Mouse (Mus musculus): Measurements from ENCODE around the gene Rpusd4. TPM values are rescaled to one million over a fixed set of nuclear protein-coding genes. Genes with fewer than 3 reads are reported as not detected.
A peak's percentile ranks its signal among the peaks of the same experiment; 100 is the strongest.

The Rpusd4 gene
- polyA plus RNA-seq, 1 experiment from 2014 or later: 36.2 TPM

GRCm38 (mm10) chr9:35282851-35283200 lies 15.2 kb downstream of the Rpusd4 start:
- H3K36me3 ChIP-seq (ENCODE audit: control insufficient read depth, insufficient read depth, low read length): no peaks in the 10 kb centered on the region
- H3K27me3 ChIP-seq (replicated peaks; ENCODE audit: control insufficient read depth, insufficient read depth, low read length): no peaks in the 10 kb centered on the region
- no peaks in the 10 kb centered on the region for H3K4me1 ChIP-seq (ENCODE audit: control insufficient read depth, insufficient read depth, low read length)
- H3K4me3 ChIP-seq (ENCODE audit: low read length): no peak overlapping the region
- no peak overlapping the region for H3K9ac ChIP-seq (ENCODE audit: low read depth, low read length)
- no peak overlapping the region for H3K27ac ChIP-seq (ENCODE audit: low read length)
- no peak overlapping the region for H3K4me2 ChIP-seq (ENCODE audit: low read depth, low read length)
- whole genome bisulfite sequencing: 62% methylated on average over 5 of the region's 5 CpGs
- no peaks in the 10 kb centered on the region for H3K9me3 ChIP-seq (ENCODE audit: control insufficient read depth, low read length)
- 0 out of 2 replicates have a peak, but pooled peaks have one; percentile 18 for ATAC-seq

DNA sequence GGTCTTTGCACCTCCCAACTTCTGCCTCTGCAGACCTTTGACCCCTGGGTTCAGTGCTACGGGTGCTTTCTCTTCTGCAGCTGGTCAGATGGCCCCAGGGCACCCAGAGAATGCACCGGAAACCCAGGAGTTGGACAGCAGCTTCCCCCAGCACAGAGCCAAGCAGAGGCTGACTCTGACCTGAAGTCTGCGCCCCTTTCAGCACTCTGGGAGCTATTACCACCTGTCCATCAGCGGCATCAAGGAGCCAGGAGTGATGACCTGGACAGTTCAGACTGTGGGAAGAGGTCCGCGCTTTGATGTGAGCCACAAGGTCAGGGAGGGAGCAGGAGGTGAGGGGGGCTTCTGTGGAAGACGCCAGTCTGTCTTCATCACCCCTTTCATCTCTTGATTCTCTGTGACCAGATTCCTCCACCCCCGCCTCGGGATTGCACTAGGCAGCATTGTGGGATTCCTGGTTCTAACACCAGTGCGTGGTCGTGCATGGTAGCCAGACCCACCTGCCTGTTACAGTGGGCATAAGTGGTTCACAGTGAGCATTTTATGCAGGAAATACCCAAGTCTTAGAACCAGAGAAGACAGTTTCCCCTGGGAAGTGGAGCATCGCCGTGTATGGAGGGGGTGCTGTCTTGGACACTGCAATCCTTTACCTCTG lies 15.9 kb downstream of the Rpusd4 start:
- Histone ChIP-seq H3K4me2 (ENCODE audit: low read depth, low read length) (no peak overlapping the region), H3K9me3 (ENCODE audit: control insufficient read depth, low read length) (no peaks in the 10 kb centered on the region), H3K36me3 (ENCODE audit: control insufficient read depth, insufficient read depth, low read length) (no peaks in the 10 kb centered on the region), H3K4me1 (ENCODE audit: control insufficient read depth, insufficient read depth, low read length) (no peaks in the 10 kb centered on the region), H3K9ac (ENCODE audit: low read depth, low read length) (no peak overlapping the region), H3K4me3 (ENCODE audit: low read length) (no peak overlapping the region), H3K27me3 (replicated peaks; ENCODE audit: control insufficient read depth, insufficient read depth, low read length) (no peaks in the 10 kb centered on the region), H3K27ac (ENCODE audit: low read length) (no peak overlapping the region)
- 0 out of 2 replicates have a peak, but pooled peaks have one; percentile 24 for ATAC-seq
- WGBS: 74% methylated on average over 13 of the region's 13 CpGs

- no peak overlapping the region for H3K27ac ChIP-seq (ENCODE audit: low read length)
- H3K4me3 ChIP-seq (ENCODE audit: low read length): no peak overlapping the region
- WGBS: 77% methylated on average over 4 of the region's 4 CpGs
- H3K36me3 ChIP-seq (ENCODE audit: control insufficient read depth, insufficient read depth, low read length): no peaks in the 10 kb centered on the region
- no peak overlapping the region for H3K9ac ChIP-seq (ENCODE audit: low read depth, low read length)
- no peak overlapping the region for H3K4me2 ChIP-seq (ENCODE audit: low read depth, low read length)
- ATAC-seq: no peak
- no peaks in the 10 kb centered on the region for H3K9me3 ChIP-seq (ENCODE audit: control insufficient read depth, low read length)
- H3K4me1 ChIP-seq (ENCODE audit: control insufficient read depth, insufficient read depth, low read length): no peaks in the 10 kb centered on the region; the same call in 1 of the 2 replicates
- H3K27me3 ChIP-seq (replicated peaks; ENCODE audit: control insufficient read depth, insufficient read depth, low read length): no peaks in the 10 kb centered on the region
Observed at GRCm38 (mm10) chr9:35284351-35284750, 16.7 kb downstream of the Rpusd4 start.

DNA sequence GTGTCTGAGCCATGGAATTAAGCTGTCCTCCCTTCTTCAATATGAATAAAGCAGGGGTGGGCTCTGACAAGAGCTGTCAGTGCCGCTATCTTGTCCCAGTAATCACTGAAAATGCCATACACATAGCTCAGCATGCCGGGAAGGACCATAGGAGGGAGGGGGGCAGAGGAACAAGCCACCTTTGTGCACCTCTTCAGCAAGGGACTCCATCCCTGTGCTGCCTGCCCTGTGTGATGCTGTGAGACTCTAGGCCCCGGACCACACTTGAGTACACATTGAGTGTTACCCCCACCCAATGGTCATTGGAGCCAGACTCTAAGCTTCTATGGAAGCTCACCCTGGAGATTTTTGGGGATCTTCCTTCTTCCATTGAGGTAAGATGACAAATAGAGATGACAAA lies 18.7 kb downstream of the Rpusd4 start:
- H3K27ac ChIP-seq (ENCODE audit: low read length): no peak overlapping the region
- peaks cover 6% of the 10 kb centered on the region; the same call in 1 of the 2 replicates for H3K4me1 ChIP-seq (ENCODE audit: control insufficient read depth, insufficient read depth, low read length)
- no peaks in the 10 kb centered on the region for H3K9me3 ChIP-seq (ENCODE audit: control insufficient read depth, low read length)
- no peaks in the 10 kb centered on the region for H3K27me3 ChIP-seq (replicated peaks; ENCODE audit: control insufficient read depth, insufficient read depth, low read length)
- no peak overlapping the region for H3K4me2 ChIP-seq (ENCODE audit: low read depth, low read length)
- no peak for ATAC-seq
- H3K4me3 ChIP-seq (ENCODE audit: low read length): no peak overlapping the region
- no peaks in the 10 kb centered on the region for H3K36me3 ChIP-seq (ENCODE audit: control insufficient read depth, insufficient read depth, low read length)
- H3K9ac ChIP-seq (ENCODE audit: low read depth, low read length): no peak overlapping the region
- 90% methylated on average over 3 of the region's 3 CpGs for WGBS

GRCm38 (mm10) chr9:35289992-35290391 lies 22.3 kb downstream of the Rpusd4 start:
- Histone ChIP-seq H3K4me2 (ENCODE audit: low read depth, low read length) (peak overlapping the region; percentile 20; the same call in 1 of the 2 replicates), H3K27ac (ENCODE audit: low read length) (0 out of 2 replicates have a peak overlapping the region, but pooled peaks have one; percentile 35), H3K36me3 (ENCODE audit: control insufficient read depth, insufficient read depth, low read length) (no peaks in the 10 kb centered on the region), H3K4me3 (ENCODE audit: low read length) (no peak overlapping the region), H3K9ac (ENCODE audit: low read depth, low read length) (no peak overlapping the region), H3K4me1 (ENCODE audit: control insufficient read depth, insufficient read depth, low read length) (peaks cover 6% of the 10 kb centered on the region; the same call in 1 of the 2 replicates), H3K27me3 (replicated peaks; ENCODE audit: control insufficient read depth, insufficient read depth, low read length) (no peaks in the 10 kb centered on the region), H3K9me3 (ENCODE audit: control insufficient read depth, low read length) (no peaks in the 10 kb centered on the region)
- 33% methylated on average over 7 of the region's 7 CpGs for WGBS
- peak; percentile 89 for ATAC-seq

DNA sequence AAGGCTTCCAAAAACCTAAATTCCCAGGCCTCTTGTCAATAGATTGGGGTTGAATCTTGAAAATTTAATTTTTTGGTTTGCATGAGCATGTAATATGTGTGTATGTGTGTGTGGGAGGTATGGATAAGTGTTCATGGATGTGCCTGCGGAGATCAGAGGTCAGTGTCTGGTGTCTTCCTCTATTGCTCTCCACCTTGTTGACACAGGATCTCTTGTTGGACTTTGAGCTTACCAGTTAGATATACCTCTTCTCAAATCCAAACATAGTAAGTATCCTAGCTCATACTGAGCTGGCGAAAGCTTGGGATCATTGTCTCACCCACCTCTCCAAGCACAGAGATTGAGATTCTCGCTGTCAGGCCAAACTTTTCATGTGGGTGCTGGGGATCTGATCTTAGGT lies 22.8 kb downstream of the Rpusd4 start:
- no peaks in the 10 kb centered on the region for H3K36me3 ChIP-seq (ENCODE audit: control insufficient read depth, insufficient read depth, low read length)
- H3K9ac ChIP-seq (ENCODE audit: low read depth, low read length): no peak overlapping the region
- H3K27me3 ChIP-seq (replicated peaks; ENCODE audit: control insufficient read depth, insufficient read depth, low read length): no peaks in the 10 kb centered on the region
- no peaks in the 10 kb centered on the region for H3K9me3 ChIP-seq (ENCODE audit: control insufficient read depth, low read length)
- H3K27ac ChIP-seq (ENCODE audit: low read length): 0 out of 2 replicates have a peak overlapping the region, but pooled peaks have one; percentile 35
- H3K4me1 ChIP-seq (ENCODE audit: control insufficient read depth, insufficient read depth, low read length): peaks cover 6% of the 10 kb centered on the region; the same call in 1 of the 2 replicates
- 79% methylated on average over 3 of the region's 3 CpGs for WGBS
- H3K4me3 ChIP-seq (ENCODE audit: low read length): no peak overlapping the region
- peak; percentile 83 for ATAC-seq
- peak overlapping the region; percentile 20; the same call in 1 of the 2 replicates for H3K4me2 ChIP-seq (ENCODE audit: low read depth, low read length)

DNA sequence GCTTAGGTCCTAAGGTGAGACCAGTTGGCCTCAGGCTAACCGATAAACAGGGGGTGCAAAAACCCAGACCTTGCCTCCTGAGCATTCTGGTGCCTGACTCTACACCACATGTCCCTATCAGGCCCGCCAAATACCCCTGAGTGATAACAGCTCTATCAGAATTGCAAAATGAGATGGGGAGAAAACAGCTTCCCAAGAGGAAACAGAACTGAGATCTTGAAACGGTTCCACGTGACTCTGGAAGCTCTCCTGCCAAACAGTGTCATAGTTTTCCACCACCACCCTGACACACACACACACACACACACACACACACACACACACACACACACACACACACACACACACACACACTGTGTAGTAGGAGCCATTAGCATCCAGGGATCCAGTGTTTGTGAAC lies 23.3 kb downstream of the Rpusd4 start:
- WGBS: 60% methylated on average over 4 of the region's 4 CpGs
- H3K36me3 ChIP-seq (ENCODE audit: control insufficient read depth, insufficient read depth, low read length): no peaks in the 10 kb centered on the region
- no peaks in the 10 kb centered on the region for H3K9me3 ChIP-seq (ENCODE audit: control insufficient read depth, low read length)
- no peak overlapping the region for H3K4me3 ChIP-seq (ENCODE audit: low read length)
- peaks cover 6% of the 10 kb centered on the region; the same call in 1 of the 2 replicates for H3K4me1 ChIP-seq (ENCODE audit: control insufficient read depth, insufficient read depth, low read length)
- no peak overlapping the region for H3K9ac ChIP-seq (ENCODE audit: low read depth, low read length)
- no peak overlapping the region for H3K4me2 ChIP-seq (ENCODE audit: low read depth, low read length)
- no peaks in the 10 kb centered on the region for H3K27me3 ChIP-seq (replicated peaks; ENCODE audit: control insufficient read depth, insufficient read depth, low read length)
- H3K27ac ChIP-seq (ENCODE audit: low read length): no peak overlapping the region
- ATAC-seq: peak; percentile 39

DNA sequence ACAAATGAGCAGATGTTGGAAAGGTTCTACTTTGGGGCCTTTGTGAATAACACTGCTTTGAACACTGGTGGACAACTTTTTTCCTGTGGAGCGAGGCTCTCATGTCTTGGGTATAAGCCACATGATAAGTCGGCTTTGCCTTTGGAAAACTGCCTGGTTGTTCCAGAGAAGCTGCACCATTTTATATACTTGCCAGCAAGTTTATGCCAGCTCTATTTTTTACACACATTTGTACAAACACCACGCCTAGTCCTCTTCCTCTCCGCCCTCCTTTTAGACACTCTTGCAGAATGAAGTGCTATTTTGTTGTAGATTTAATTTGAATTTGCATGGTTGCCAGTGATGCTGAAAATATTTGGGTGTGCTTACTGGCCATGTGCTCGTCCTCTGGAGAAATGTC lies 25.8 kb downstream of the Rpusd4 start:
- Histone ChIP-seq H3K9me3 (ENCODE audit: control insufficient read depth, low read length) (peaks cover 5% of the 10 kb centered on the region; the same call in 1 of the 2 replicates), H3K9ac (ENCODE audit: low read depth, low read length) (no peak overlapping the region), H3K4me1 (ENCODE audit: control insufficient read depth, insufficient read depth, low read length) (peaks cover 6% of the 10 kb centered on the region; the same call in 1 of the 2 replicates), H3K27me3 (replicated peaks; ENCODE audit: control insufficient read depth, insufficient read depth, low read length) (no peaks in the 10 kb centered on the region), H3K4me3 (ENCODE audit: low read length) (no peak overlapping the region), H3K27ac (ENCODE audit: low read length) (no peak overlapping the region), H3K36me3 (ENCODE audit: control insufficient read depth, insufficient read depth, low read length) (no peaks in the 10 kb centered on the region), H3K4me2 (ENCODE audit: low read depth, low read length) (no peak overlapping the region)
- ATAC-seq: no peak
- WGBS: 82% methylated on average over 5 of the region's 5 CpGs

DNA sequence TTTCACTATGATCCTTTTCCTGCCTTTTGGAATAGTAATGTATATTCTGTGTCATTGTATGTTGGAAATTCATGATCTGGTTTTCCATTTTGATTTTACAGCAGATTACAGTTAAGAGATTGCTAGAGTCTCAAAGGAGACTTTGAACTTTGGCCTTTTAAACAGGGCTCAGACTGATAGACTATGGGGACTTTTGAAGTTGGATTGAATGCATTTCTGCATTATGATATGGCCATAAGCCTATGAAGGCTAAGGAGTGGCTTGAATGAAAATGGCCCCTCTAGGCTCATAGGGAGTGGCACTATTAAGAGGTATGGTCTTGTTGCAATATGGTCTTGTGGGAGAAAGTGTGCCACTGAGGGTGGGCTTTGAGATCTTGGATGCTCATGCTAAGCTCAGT lies 30.1 kb downstream of the Rpusd4 start:
- H3K4me2 ChIP-seq (ENCODE audit: low read depth, low read length): no peak overlapping the region
- H3K4me3 ChIP-seq (ENCODE audit: low read length): no peak overlapping the region
- no peak overlapping the region for H3K27ac ChIP-seq (ENCODE audit: low read length)
- H3K9ac ChIP-seq (ENCODE audit: low read depth, low read length): no peak overlapping the region
- H3K36me3 ChIP-seq (ENCODE audit: control insufficient read depth, insufficient read depth, low read length): no peaks in the 10 kb centered on the region
- ATAC-seq: peak; percentile 69
- no peaks in the 10 kb centered on the region for H3K4me1 ChIP-seq (ENCODE audit: control insufficient read depth, insufficient read depth, low read length)
- no peaks in the 10 kb centered on the region for H3K27me3 ChIP-seq (replicated peaks; ENCODE audit: control insufficient read depth, insufficient read depth, low read length)
- peaks cover 5% of the 10 kb centered on the region; the same call in 1 of the 2 replicates for H3K9me3 ChIP-seq (ENCODE audit: control insufficient read depth, low read length)

- H3K9ac ChIP-seq (ENCODE audit: low read depth, low read length): no peak overlapping the region
- no peak for ATAC-seq
Observed at GRCm38 (mm10) chr9:35302172-35302571, 34.5 kb downstream of the Rpusd4 start.

More at GRCm38 (mm10) chr9:35302172-35302571, 34.5 kb downstream of the Rpusd4 start:
- 92% methylated on average over 3 of the region's 3 CpGs for WGBS
- Histone ChIP-seq H3K4me3 (ENCODE audit: low read length) (no peak overlapping the region), H3K4me1 (ENCODE audit: control insufficient read depth, insufficient read depth, low read length) (no peaks in the 10 kb centered on the region), H3K27ac (ENCODE audit: low read length) (no peak overlapping the region), H3K9me3 (ENCODE audit: control insufficient read depth, low read length) (no peaks in the 10 kb centered on the region), H3K36me3 (ENCODE audit: control insufficient read depth, insufficient read depth, low read length) (no peaks in the 10 kb centered on the region), H3K4me2 (ENCODE audit: low read depth, low read length) (no peak overlapping the region), H3K27me3 (replicated peaks; ENCODE audit: control insufficient read depth, insufficient read depth, low read length) (no peaks in the 10 kb centered on the region)

Measured in intestine, embryonic 16.5 days (tissue).